Mouse (Mus musculus): ENCODE measurements at regions not wholly inside any gene's neighbourhood (a gene's known extent, or its start where the extent isn't known, plus 50 kb on each side); places are given as distances from the start of the nearest gene placed in this dataset.
"Not testable (repeated sequence)": the region's sequence is repeated elsewhere in the genome, so short reads cannot be mapped to it uniquely, and the experiment has no call there.

GRCm38 (mm10) chr1:184669173-184669572 lies 63.2 kb downstream of the Hlx start:
- not testable (repeated sequence) for H3K9ac ChIP-seq; H3K9me3 ChIP-seq; H3K27me3 ChIP-seq; H3K4me3 ChIP-seq; H3K27ac ChIP-seq; H3K4me2 ChIP-seq (replicated peaks); H3K36me3 ChIP-seq; ATAC-seq (ENCODE audit: insufficient number of reproducible peaks, insufficient read depth, low FRiP score, low TSS enrichment)
- H3K4me1 ChIP-seq: peaks cover 12% of the 10 kb centered on the region; the same call in 1 of the 2 replicates
- WGBS: 91% methylated on average over 5 of the region's 5 CpGs

GRCm38 (mm10) chr1:184668428-184668827 lies 64.0 kb downstream of the Hlx start:
- H3K4me1 ChIP-seq: peaks cover 15% of the 10 kb centered on the region; the same call in 1 of the 2 replicates
- H3K4me2 ChIP-seq (replicated peaks): no peak overlapping the region
- no peak overlapping the region for H3K27ac ChIP-seq
- no peak overlapping the region for H3K4me3 ChIP-seq
- no peak for ATAC-seq (ENCODE audit: insufficient number of reproducible peaks, insufficient read depth, low FRiP score, low TSS enrichment)
- H3K36me3 ChIP-seq: no peaks in the 10 kb centered on the region
- 49% methylated on average over 1 of the region's 1 CpGs for WGBS
- no peak overlapping the region for H3K9ac ChIP-seq
- H3K9me3 ChIP-seq: no peaks in the 10 kb centered on the region
- H3K27me3 ChIP-seq: no peaks in the 10 kb centered on the region

- 36% methylated on average over 2 of the region's 2 CpGs for WGBS
- no peak for ATAC-seq (ENCODE audit: insufficient number of reproducible peaks, insufficient read depth, low FRiP score, low TSS enrichment)
- H3K4me1 ChIP-seq: peaks cover 16% of the 10 kb centered on the region; the same call in 1 of the 2 replicates
These were observed 64.4 kb downstream of the Hlx start for GRCm38 (mm10) chr1:184668022-184668421.

GRCm38 (mm10) chr1:184665243-184665642 lies 67.2 kb downstream of the Hlx start:
- 86% methylated on average over 12 of the region's 12 CpGs for WGBS

More at GRCm38 (mm10) chr1:184668022-184668421, 64.4 kb downstream of the Hlx start:
- Histone ChIP-seq H3K9me3 (no peaks in the 10 kb centered on the region), H3K27ac (no peak overlapping the region), H3K4me2 (replicated peaks) (no peak overlapping the region), H3K36me3 (no peaks in the 10 kb centered on the region), H3K4me3 (no peak overlapping the region), H3K9ac (no peak overlapping the region), H3K27me3 (no peaks in the 10 kb centered on the region)

GRCm38 (mm10) chr1:184664098-184664375 lies 68.4 kb downstream of the Hlx start:
- H3K9me3 ChIP-seq: no peaks in the 10 kb centered on the region
- no peak overlapping the region for H3K4me3 ChIP-seq
- H3K4me1 ChIP-seq: peaks cover 16% of the 10 kb centered on the region; the same call in 1 of the 2 replicates
- no peaks in the 10 kb centered on the region for H3K27me3 ChIP-seq
- no peak overlapping the region for H3K4me2 ChIP-seq (replicated peaks)
- WGBS: 76% methylated on average over 5 of the region's 5 CpGs
- ATAC-seq (ENCODE audit: insufficient number of reproducible peaks, insufficient read depth, low FRiP score, low TSS enrichment): no peak
- H3K27ac ChIP-seq: no peak overlapping the region
- H3K9ac ChIP-seq: no peak overlapping the region
- H3K36me3 ChIP-seq: no peaks in the 10 kb centered on the region

More at GRCm38 (mm10) chr1:184665243-184665642, 67.2 kb downstream of the Hlx start:
- no peaks in the 10 kb centered on the region for H3K36me3 ChIP-seq
- no peak overlapping the region for H3K9ac ChIP-seq
- H3K9me3 ChIP-seq: no peaks in the 10 kb centered on the region
- no peak for ATAC-seq (ENCODE audit: insufficient number of reproducible peaks, insufficient read depth, low FRiP score, low TSS enrichment)
- no peaks in the 10 kb centered on the region for H3K27me3 ChIP-seq
- peaks cover 16% of the 10 kb centered on the region; the same call in 1 of the 2 replicates for H3K4me1 ChIP-seq
- no peak overlapping the region for H3K4me3 ChIP-seq
- H3K27ac ChIP-seq: no peak overlapping the region
- H3K4me2 ChIP-seq (replicated peaks): no peak overlapping the region

- 62% methylated on average over 14 of the region's 14 CpGs for WGBS
- Histone ChIP-seq H3K36me3 (no peaks in the 10 kb centered on the region), H3K4me2 (replicated peaks) (no peak overlapping the region), H3K9me3 (no peaks in the 10 kb centered on the region), H3K4me3 (no peak overlapping the region), H3K27me3 (no peaks in the 10 kb centered on the region), H3K4me1 (peaks cover 16% of the 10 kb centered on the region; the same call in 1 of the 2 replicates), H3K9ac (no peak overlapping the region), H3K27ac (no peak overlapping the region)
- no peak for ATAC-seq (ENCODE audit: insufficient number of reproducible peaks, insufficient read depth, low FRiP score, low TSS enrichment)
These were observed 68.9 kb downstream of the Hlx start for GRCm38 (mm10) chr1:184663300-184664097.

- H3K36me3 ChIP-seq: no peaks in the 10 kb centered on the region
- no peak overlapping the region for H3K4me2 ChIP-seq (replicated peaks)
- ATAC-seq (ENCODE audit: insufficient number of reproducible peaks, insufficient read depth, low FRiP score, low TSS enrichment): no peak
- H3K4me1 ChIP-seq: no peaks in the 10 kb centered on the region
- no peak overlapping the region for H3K4me3 ChIP-seq
- WGBS: 77% methylated on average over 4 of the region's 4 CpGs
- H3K27ac ChIP-seq: no peak overlapping the region
- H3K9ac ChIP-seq: no peak overlapping the region
- H3K27me3 ChIP-seq: no peaks in the 10 kb centered on the region
- H3K9me3 ChIP-seq: no peaks in the 10 kb centered on the region; the same call in 1 of the 2 replicates
These were observed 81.8 kb downstream of the Hlx start for GRCm38 (mm10) chr1:184650541-184651105.

GRCm38 (mm10) chr1:184647920-184648540 lies 84.4 kb downstream of the Hlx start:
- Histone ChIP-seq H3K4me2 (replicated peaks) (no peak overlapping the region), H3K27ac (no peak overlapping the region), H3K9me3 (no peaks in the 10 kb centered on the region; the same call in 1 of the 2 replicates), H3K36me3 (no peaks in the 10 kb centered on the region), H3K9ac (no peak overlapping the region), H3K4me1 (peaks cover 7% of the 10 kb centered on the region), H3K27me3 (no peaks in the 10 kb centered on the region), H3K4me3 (no peak overlapping the region)
- 82% methylated on average over 8 of the region's 8 CpGs for WGBS
- no peak for ATAC-seq (ENCODE audit: insufficient number of reproducible peaks, insufficient read depth, low FRiP score, low TSS enrichment)

GRCm38 (mm10) chr1:184644767-184645598 lies 87.4 kb downstream of the Hlx start:
- Histone ChIP-seq H3K27me3 (no peaks in the 10 kb centered on the region), H3K4me2 (replicated peaks) (no peak overlapping the region), H3K4me3 (no peak overlapping the region), H3K9ac (no peak overlapping the region), H3K27ac (0 out of 2 replicates have a peak overlapping the region, but pooled peaks have one; percentile 23), H3K9me3 (no peaks in the 10 kb centered on the region; the same call in 1 of the 2 replicates), H3K4me1 (peaks cover 7% of the 10 kb centered on the region), H3K36me3 (no peaks in the 10 kb centered on the region)
- WGBS: 17% methylated on average over 9 of the region's 9 CpGs
- no peak for ATAC-seq (ENCODE audit: insufficient number of reproducible peaks, insufficient read depth, low FRiP score, low TSS enrichment)

GRCm38 (mm10) chr1:184630695-184631475 lies 101.5 kb downstream of the Hlx start:
- no peaks in the 10 kb centered on the region for H3K36me3 ChIP-seq
- no peak overlapping the region for H3K4me2 ChIP-seq (replicated peaks)
- no peak for ATAC-seq (ENCODE audit: insufficient number of reproducible peaks, insufficient read depth, low FRiP score, low TSS enrichment)
- no peak overlapping the region for H3K4me3 ChIP-seq
- H3K9me3 ChIP-seq: no peaks in the 10 kb centered on the region
- H3K4me1 ChIP-seq: no peaks in the 10 kb centered on the region
- no peak overlapping the region for H3K27ac ChIP-seq
- no peaks in the 10 kb centered on the region for H3K27me3 ChIP-seq
- 84% methylated on average over 13 of the region's 13 CpGs for WGBS
- no peak overlapping the region for H3K9ac ChIP-seq

GRCm38 (mm10) chr1:184629194-184629593 lies 103.2 kb downstream of the Hlx start:
- 88% methylated on average over 9 of the region's 9 CpGs for WGBS
- ATAC-seq (ENCODE audit: insufficient number of reproducible peaks, insufficient read depth, low FRiP score, low TSS enrichment): no peak
- H3K27me3 ChIP-seq: no peaks in the 10 kb centered on the region
- H3K9me3 ChIP-seq: no peaks in the 10 kb centered on the region
- no peak overlapping the region for H3K27ac ChIP-seq
- no peak overlapping the region for H3K4me3 ChIP-seq
- no peaks in the 10 kb centered on the region for H3K36me3 ChIP-seq
- no peak overlapping the region for H3K4me2 ChIP-seq (replicated peaks)
- H3K4me1 ChIP-seq: no peaks in the 10 kb centered on the region
- H3K9ac ChIP-seq: no peak overlapping the region
